Mouse (Mus musculus) limb, embryonic 14.5 days (tissue): Measurements from ENCODE around the gene Diras1. TPM values are rescaled to one million over a fixed set of nuclear protein-coding genes. Genes with fewer than 3 reads are reported as not detected.

Experiments
- ATAC-seq: fragments of 200-750 bp; cut with Nextera tagmentation; 2 replicates; pipeline ENCODE4 v1.8.0; 2017; ENCODE audit warnings: low read depth, moderate number of reproducible peaks, moderate TSS enrichment; ENCODE audit not compliant: low FRiP score
- DNase-seq: peaks from one replicate; pipeline ENCODE4 v3.0.0-alpha.2; 2015; ENCODE audit warnings: low spot score
- H3K27ac ChIP-seq: fragments of 300-500 bp; sonication (generic); replicated peaks from 2 replicates; pipeline ENCODE4 v1.5.1; 2014; ENCODE audit warnings: low read depth, mild to moderate bottlenecking, low read length, moderate library complexity, mixed read lengths
- H3K27me3 ChIP-seq: fragments of 300-500 bp; sonication (generic); 2 replicates; pipeline ENCODE4 v1.6.1; 2014; ENCODE audit warnings: low read length, mixed read lengths; ENCODE audit not compliant: control insufficient read depth, insufficient read depth
- H3K36me3 ChIP-seq: fragments of 300-500 bp; sonication (generic); 2 replicates; pipeline ENCODE4 v1.6.1; 2014; ENCODE audit warnings: mild to moderate bottlenecking, low read length, moderate library complexity, mixed read lengths; ENCODE audit not compliant: control insufficient read depth, insufficient read depth
- H3K4me1 ChIP-seq: fragments of 300-500 bp; sonication (generic); 2 replicates; pipeline ENCODE4 v1.6.1; 2014; ENCODE audit warnings: antibody characterized with exemption, low read length, mixed read lengths; ENCODE audit not compliant: control insufficient read depth, insufficient read depth
- H3K4me2 ChIP-seq: fragments of 300-500 bp; sonication (generic); replicated peaks from 2 replicates; pipeline ENCODE4 v1.6.1; 2014; ENCODE audit warnings: low read depth, mild to moderate bottlenecking, low read length, moderate library complexity; ENCODE audit not compliant: severe bottlenecking
- H3K4me3 ChIP-seq: fragments of 300-500 bp; sonication (generic); replicated peaks from 2 replicates; pipeline ENCODE4 v1.5.1; 2014; ENCODE audit warnings: low read length
- H3K9ac ChIP-seq: fragments of 300-500 bp; sonication (generic); 2 replicates; pipeline ENCODE4 v1.6.1; 2014; ENCODE audit warnings: mild to moderate bottlenecking, low read depth, low read length, moderate library complexity; ENCODE audit not compliant: severe bottlenecking
- H3K9me3 ChIP-seq: fragments of 300-500 bp; sonication (generic); 2 replicates; pipeline ENCODE4 v1.6.1; 2016; ENCODE audit warnings: low read length; ENCODE audit not compliant: control insufficient read depth
- POLR2A ChIP-seq: fragments of 200-500 bp; IDR thresholded peaks from 2 replicates; pipeline ENCODE4 v1.8.0; 2012; ENCODE audit warnings: inconsistent platforms, mild to moderate bottlenecking, moderate library complexity, borderline replicate concordance; ENCODE audit not compliant: insufficient read depth, insufficient read length; ENCODE audit errors: extremely low read depth
- WGBS: fragments of 180-500 bp; shearing (Covaris S2); extraction: QIAGEN DNeasy Blood & Tissue Kit; methylation state at CpG from one replicate; pipeline ENCODE4 v1.1.7; 2014; 5-methylcytosine and 5-hydroxymethylcytosine counted together
- polyA plus RNA-seq, 2 experiments: library from polyadenylated mRNA; depleted of rRNA in 1 of 2; stranded (reverse) in 1 of 2; unstranded in 1 of 2; fragments of >200 nt; fragmentation: Nextera tagmentation in 1 of 2; extraction: Ambion mirVana in 1 of 2; gene quantifications; 2 replicates each; pipeline versions ENCODE4 v1.2.1 to v1.2.3; 2012 to 2014

Diras1 gene
- polyA plus RNA-seq, 2 experiments, result 0.20 TPM; not detected in 1

DNA sequence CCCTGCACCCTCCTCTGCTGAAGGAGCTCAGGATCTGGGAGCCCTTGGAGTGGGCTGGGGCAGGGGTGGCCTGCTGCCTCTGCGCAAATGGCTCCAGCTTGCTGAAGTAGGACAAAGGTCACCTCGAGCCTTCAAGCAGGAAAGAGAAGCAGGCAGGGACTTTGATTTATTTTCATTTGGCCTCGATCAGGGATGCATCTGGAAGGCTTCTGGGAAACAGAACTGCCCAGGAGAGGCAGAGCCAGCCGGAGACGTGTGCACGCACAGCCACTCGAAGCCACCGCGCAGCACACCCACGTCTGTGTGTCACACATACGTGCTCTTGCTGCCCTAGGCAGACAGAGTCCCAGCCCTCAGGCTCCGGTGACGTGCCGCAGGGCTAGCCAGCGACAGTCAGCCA, 53.9 kb downstream of the Diras1 start:
- peaks cover 19% of the 10 kb centered on the region for H3K4me1 ChIP-seq
- no peaks in the 10 kb centered on the region for H3K9me3 ChIP-seq
- no peak overlapping the region for H3K9ac ChIP-seq
- no peaks in the 10 kb centered on the region for H3K36me3 ChIP-seq
- WGBS, result 68% methylated on average over 15 of the region's 15 CpGs
- no peak for ATAC-seq
- H3K27ac ChIP-seq, result no peak overlapping the region
- DNase-seq, result no peak
- no peak overlapping the region for H3K4me3 ChIP-seq
- no peaks in the 10 kb centered on the region for H3K27me3 ChIP-seq
- no peak for TF ChIP-seq POLR2A
- H3K4me2 ChIP-seq, result no peak overlapping the region

DNA sequence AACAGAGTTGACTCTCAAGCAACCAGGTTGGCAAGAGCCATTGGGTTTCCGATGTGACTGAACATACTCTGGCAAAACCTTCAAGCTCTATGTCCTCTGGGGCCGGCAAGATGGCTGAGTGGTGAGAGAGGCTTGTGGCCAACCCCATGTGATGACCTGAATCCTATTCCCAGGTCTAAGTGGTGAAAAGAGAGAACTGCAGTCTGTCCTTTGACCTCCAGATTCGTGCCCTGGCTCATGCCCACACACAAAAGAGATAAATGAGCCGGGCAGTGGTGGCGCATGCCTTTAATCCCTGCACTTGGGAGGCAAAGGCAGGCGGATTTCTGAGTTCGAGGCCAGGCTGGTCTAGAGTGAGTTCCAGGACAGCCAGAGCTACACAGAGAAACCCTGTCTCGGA, 55.3 kb downstream of the Diras1 start:
- Histone ChIP-seq H3K27ac (no peak overlapping the region), H3K4me2 (no peak overlapping the region), H3K27me3 (no peaks in the 10 kb centered on the region), H3K36me3 (no peaks in the 10 kb centered on the region), H3K4me3 (no peak overlapping the region), H3K4me1 (peaks cover 19% of the 10 kb centered on the region), H3K9ac (no peak overlapping the region), H3K9me3 (no peaks in the 10 kb centered on the region)
- WGBS, result 87% methylated on average over 8 of the region's 8 CpGs
- no peak for ATAC-seq
- no peak for TF ChIP-seq POLR2A
- no peak for DNase-seq

Other genes with a start within 250 kb of the Diras1 start
- 78.0 and 102 TPM in 2 replicates for gene Sf3a2, start 227.5 kb downstream of the Diras1 start, polyA plus RNA-seq (2012; rRNA removed)
- gene Sf3a2, start 227.5 kb downstream of the Diras1 start, polyA plus RNA-seq (2014; fragmentation: Nextera tagmentation; extraction: Ambion mirVana), result 80.6 and 87.6 TPM in 2 replicates
- 109 and 110 TPM in 2 replicates for gene Plekhj1, start 227.0 kb downstream of the Diras1 start, polyA plus RNA-seq (2012; rRNA removed)
- gene Plekhj1, start 227.0 kb downstream of the Diras1 start, polyA plus RNA-seq (2014; fragmentation: Nextera tagmentation; extraction: Ambion mirVana), result 119 and 121 TPM in 2 replicates
- gene Amh, start 220.4 kb downstream of the Diras1 start, polyA plus RNA-seq (2012; rRNA removed), result 1.0 and 1.9 TPM in 2 replicates
- 0.11 TPM in 1 of 2 replicates, not detected in the other for gene Amh, start 220.4 kb downstream of the Diras1 start, polyA plus RNA-seq (2014; fragmentation: Nextera tagmentation; extraction: Ambion mirVana)
- gene Jsrp1, start 212.2 kb downstream of the Diras1 start, polyA plus RNA-seq (2012; rRNA removed), result 8.5 and 12.1 TPM in 2 replicates
- gene Jsrp1, start 212.2 kb downstream of the Diras1 start, polyA plus RNA-seq (2014; fragmentation: Nextera tagmentation; extraction: Ambion mirVana), result 5.1 and 6.1 TPM in 2 replicates
- gene Oaz1, start 199.0 kb downstream of the Diras1 start, polyA plus RNA-seq (2012; rRNA removed), result 882 and 1,248 TPM in 2 replicates
- gene Oaz1, start 199.0 kb downstream of the Diras1 start, polyA plus RNA-seq (2014; fragmentation: Nextera tagmentation; extraction: Ambion mirVana), result 1,813 and 1,884 TPM in 2 replicates
- 0.88 and 1.4 TPM in 2 replicates for gene Lingo3, start 181.6 kb downstream of the Diras1 start, polyA plus RNA-seq (2012; rRNA removed)
- gene Lingo3, start 181.6 kb downstream of the Diras1 start, polyA plus RNA-seq (2014; fragmentation: Nextera tagmentation; extraction: Ambion mirVana), result 0.56 and 0.82 TPM in 2 replicates
- gene Lsm7, start 170.5 kb downstream of the Diras1 start, polyA plus RNA-seq (2012; rRNA removed), result 366 and 417 TPM in 2 replicates
- 360 and 371 TPM in 2 replicates for gene Lsm7, start 170.5 kb downstream of the Diras1 start, polyA plus RNA-seq (2014; fragmentation: Nextera tagmentation; extraction: Ambion mirVana)
- gene Sppl2b, start 170.4 kb downstream of the Diras1 start, polyA plus RNA-seq (2012; rRNA removed), result 86.8 and 128 TPM in 2 replicates
- gene Sppl2b, start 170.4 kb downstream of the Diras1 start, polyA plus RNA-seq (2014; fragmentation: Nextera tagmentation; extraction: Ambion mirVana), result 40.8 and 41.8 TPM in 2 replicates
- 0.04 TPM in 1 of 2 replicates, not detected in the other for gene Tmprss9, start 153.8 kb downstream of the Diras1 start, polyA plus RNA-seq (2012; rRNA removed)
- gene Tmprss9, start 153.8 kb downstream of the Diras1 start, polyA plus RNA-seq (2014; fragmentation: Nextera tagmentation; extraction: Ambion mirVana), result 0.10 TPM in 1 of 2 replicates, not detected in the other
- gene Timm13, start 124.7 kb downstream of the Diras1 start, polyA plus RNA-seq (2012; rRNA removed), result 187 and 229 TPM in 2 replicates
- 330 and 335 TPM in 2 replicates for gene Timm13, start 124.7 kb downstream of the Diras1 start, polyA plus RNA-seq (2014; fragmentation: Nextera tagmentation; extraction: Ambion mirVana)
- gene Lmnb2, start 107.4 kb downstream of the Diras1 start, polyA plus RNA-seq (2012; rRNA removed), result 75.9 and 77.5 TPM in 2 replicates
- 19.1 and 21.5 TPM in 2 replicates for gene Lmnb2, start 107.4 kb downstream of the Diras1 start, polyA plus RNA-seq (2014; fragmentation: Nextera tagmentation; extraction: Ambion mirVana)
- gene Gadd45b, start 95.6 kb downstream of the Diras1 start, polyA plus RNA-seq (2012; rRNA removed), result 46.2 and 52.2 TPM in 2 replicates
- gene Gadd45b, start 95.6 kb downstream of the Diras1 start, polyA plus RNA-seq (2014; fragmentation: Nextera tagmentation; extraction: Ambion mirVana), result 33.8 and 36.6 TPM in 2 replicates
- gene Gng7, start 10.7 kb downstream of the Diras1 start, polyA plus RNA-seq (2012; rRNA removed), result 7.6 and 7.9 TPM in 2 replicates
- gene Gng7, start 10.7 kb downstream of the Diras1 start, polyA plus RNA-seq (2014; fragmentation: Nextera tagmentation; extraction: Ambion mirVana), result 6.5 and 7.2 TPM in 2 replicates
- gene Slc39a3, start 11.8 kb upstream of the Diras1 start, polyA plus RNA-seq (2012; rRNA removed), result 25.9 and 33.0 TPM in 2 replicates
- 12.8 and 14.8 TPM in 2 replicates for gene Slc39a3, start 11.8 kb upstream of the Diras1 start, polyA plus RNA-seq (2014; fragmentation: Nextera tagmentation; extraction: Ambion mirVana)
- gene Sgta, start 34.5 kb upstream of the Diras1 start, polyA plus RNA-seq (2012; rRNA removed), result 205 and 263 TPM in 2 replicates
- gene Sgta, start 34.5 kb upstream of the Diras1 start, polyA plus RNA-seq (2014; fragmentation: Nextera tagmentation; extraction: Ambion mirVana), result 176 and 192 TPM in 2 replicates
- gene Thop1, start 44.4 kb upstream of the Diras1 start, polyA plus RNA-seq (2012; rRNA removed), result 79.0 and 93.4 TPM in 2 replicates
- gene Thop1, start 44.4 kb upstream of the Diras1 start, polyA plus RNA-seq (2014; fragmentation: Nextera tagmentation; extraction: Ambion mirVana), result 52.4 and 54.1 TPM in 2 replicates
- 0.44 and 0.54 TPM in 2 replicates for gene Creb3l3, start 73.2 kb upstream of the Diras1 start, polyA plus RNA-seq (2012; rRNA removed)
- 0.58 and 0.74 TPM in 2 replicates for gene Creb3l3, start 73.2 kb upstream of the Diras1 start, polyA plus RNA-seq (2014; fragmentation: Nextera tagmentation; extraction: Ambion mirVana)
- 165 and 176 TPM in 2 replicates for gene Map2k2, start 80.3 kb upstream of the Diras1 start, polyA plus RNA-seq (2012; rRNA removed)
- 176 and 199 TPM in 2 replicates for gene Map2k2, start 80.3 kb upstream of the Diras1 start, polyA plus RNA-seq (2014; fragmentation: Nextera tagmentation; extraction: Ambion mirVana)
- gene Zbtb7a, start 109.6 kb upstream of the Diras1 start, polyA plus RNA-seq (2012; rRNA removed), result 17.7 and 21.0 TPM in 2 replicates
- gene Zbtb7a, start 109.6 kb upstream of the Diras1 start, polyA plus RNA-seq (2014; fragmentation: Nextera tagmentation; extraction: Ambion mirVana), result 30.6 and 35.9 TPM in 2 replicates
- gene Pias4, start 142.3 kb upstream of the Diras1 start, polyA plus RNA-seq (2012; rRNA removed), result 35.1 and 49.4 TPM in 2 replicates
- gene Pias4, start 142.3 kb upstream of the Diras1 start, polyA plus RNA-seq (2014; fragmentation: Nextera tagmentation; extraction: Ambion mirVana), result 40.4 and 44.2 TPM in 2 replicates
- gene Eef2, start 151.0 kb upstream of the Diras1 start, polyA plus RNA-seq (2012; rRNA removed), result 1,329 and 1,559 TPM in 2 replicates
- gene Eef2, start 151.0 kb upstream of the Diras1 start, polyA plus RNA-seq (2014; fragmentation: Nextera tagmentation; extraction: Ambion mirVana), result 544 and 581 TPM in 2 replicates
- gene Dapk3, start 157.3 kb upstream of the Diras1 start, polyA plus RNA-seq (2012; rRNA removed), result 73.0 and 81.8 TPM in 2 replicates
- gene Dapk3, start 157.3 kb upstream of the Diras1 start, polyA plus RNA-seq (2014; fragmentation: Nextera tagmentation; extraction: Ambion mirVana), result 57.7 and 60.9 TPM in 2 replicates
- not detected in 2 replicates for gene 4930442H23Rik, start 158.2 kb upstream of the Diras1 start, polyA plus RNA-seq (2012; rRNA removed)
- not detected in 2 replicates for gene 4930442H23Rik, start 158.2 kb upstream of the Diras1 start, polyA plus RNA-seq (2014; fragmentation: Nextera tagmentation; extraction: Ambion mirVana)
- 0.31 and 0.43 TPM in 2 replicates for gene Nmrk2, start 176.4 kb upstream of the Diras1 start, polyA plus RNA-seq (2012; rRNA removed)
- gene Nmrk2, start 176.4 kb upstream of the Diras1 start, polyA plus RNA-seq (2014; fragmentation: Nextera tagmentation; extraction: Ambion mirVana), result 0.64 and 0.87 TPM in 2 replicates
- gene Atcay, start 205.2 kb upstream of the Diras1 start, polyA plus RNA-seq (2012; rRNA removed), result 0.67 and 0.74 TPM in 2 replicates
- 0.25 TPM in 1 of 2 replicates, not detected in the other for gene Atcay, start 205.2 kb upstream of the Diras1 start, polyA plus RNA-seq (2014; fragmentation: Nextera tagmentation; extraction: Ambion mirVana)
- 39.7 and 44.7 TPM in 2 replicates for gene Zfr2, start 207.5 kb upstream of the Diras1 start, polyA plus RNA-seq (2012; rRNA removed)
- 9.7 and 10.5 TPM in 2 replicates for gene Zfr2, start 207.5 kb upstream of the Diras1 start, polyA plus RNA-seq (2014; fragmentation: Nextera tagmentation; extraction: Ambion mirVana)
- gene Matk, start 227.3 kb upstream of the Diras1 start, polyA plus RNA-seq (2012; rRNA removed), result 9.9 and 10.6 TPM in 2 replicates
- 5.9 and 6.8 TPM in 2 replicates for gene Matk, start 227.3 kb upstream of the Diras1 start, polyA plus RNA-seq (2014; fragmentation: Nextera tagmentation; extraction: Ambion mirVana)
- 93.0 and 124 TPM in 2 replicates for gene Mrpl54, start 241.3 kb upstream of the Diras1 start, polyA plus RNA-seq (2012; rRNA removed)
- gene Mrpl54, start 241.3 kb upstream of the Diras1 start, polyA plus RNA-seq (2014; fragmentation: Nextera tagmentation; extraction: Ambion mirVana), result 200 and 202 TPM in 2 replicates
- 77.9 and 102 TPM in 2 replicates for gene Apba3, start 241.3 kb upstream of the Diras1 start, polyA plus RNA-seq (2012; rRNA removed)
- 58.2 and 59.2 TPM in 2 replicates for gene Apba3, start 241.3 kb upstream of the Diras1 start, polyA plus RNA-seq (2014; fragmentation: Nextera tagmentation; extraction: Ambion mirVana)